Mouse (Mus musculus) 3134 (cell line): ENCODE data around the gene Onecut3.

Source experiments
- DNase-seq: peaks from one replicate; pipeline ENCODE4 v3.0.0-alpha.2; 2011; ENCODE audit warnings: low spot score; ENCODE audit not compliant: insufficient read length; ENCODE audit errors: extremely low read depth

The Onecut3 gene

GRCm38 (mm10) chr10:80494732-80495131 lies at the start of gene Onecut3:
Onecut3 (plus strand) TSS chr10:80494835.
- no peak for DNase-seq

- DNase-seq = no peak
Measured at GRCm38 (mm10) chr10:80445052-80445451, 49.6 kb upstream of the Onecut3 start.

DNA sequence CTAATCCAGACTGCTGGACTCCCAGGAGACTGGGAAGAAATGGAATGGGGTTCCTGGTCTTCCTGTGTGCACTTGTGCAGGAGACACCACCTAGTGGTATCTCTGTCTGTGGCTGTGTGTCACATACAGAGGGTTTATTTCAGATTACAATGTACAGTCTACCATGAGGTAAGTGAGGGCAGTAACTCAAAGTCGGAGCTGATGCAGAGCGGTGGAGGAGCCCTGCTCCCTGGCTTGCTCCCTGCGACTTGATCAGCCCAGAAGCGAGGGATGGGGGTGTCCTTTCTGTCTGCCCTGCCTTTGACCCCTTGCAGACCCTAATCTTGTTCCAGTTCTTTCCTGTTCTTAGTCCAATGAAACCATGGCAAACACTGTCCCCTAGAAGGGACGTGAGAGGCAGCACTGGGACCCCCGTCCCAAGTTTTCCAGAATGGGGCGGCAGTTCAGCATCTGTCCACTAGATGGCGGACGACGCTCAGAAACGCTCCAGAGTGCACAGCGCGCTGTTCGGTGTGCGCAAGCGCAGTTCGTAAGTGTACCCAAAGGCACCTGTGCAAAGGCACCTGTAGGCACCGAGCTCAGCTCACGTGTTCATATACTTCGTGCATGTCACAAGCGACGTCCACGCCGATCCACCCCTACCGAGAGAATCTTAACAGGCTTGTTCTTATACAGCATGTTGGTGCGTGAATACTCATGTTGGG lies 48.6 kb upstream of the Onecut3 start:
- peak; percentile 52 for DNase-seq

DNA sequence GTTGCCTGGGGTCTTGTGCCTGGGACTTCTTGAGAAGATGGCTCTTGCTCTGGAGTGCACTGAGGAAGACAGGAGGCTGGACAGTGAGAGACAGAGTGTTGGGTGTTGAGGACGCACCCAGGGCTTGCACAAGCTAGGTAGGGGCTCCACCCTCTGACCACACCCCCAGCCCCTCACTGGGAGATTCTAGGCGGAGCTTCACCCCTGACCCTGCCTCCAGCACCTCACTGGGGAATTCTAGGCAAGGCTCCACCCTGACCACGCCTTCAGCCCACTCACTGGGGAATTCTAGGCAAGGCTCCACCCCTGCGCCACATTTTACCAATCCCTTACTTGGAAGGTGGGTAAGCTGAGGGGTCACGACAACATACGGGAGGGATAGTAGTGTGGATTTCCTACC lies 44.0 kb upstream of the Onecut3 start:
- DNase-seq = no peak

DNA sequence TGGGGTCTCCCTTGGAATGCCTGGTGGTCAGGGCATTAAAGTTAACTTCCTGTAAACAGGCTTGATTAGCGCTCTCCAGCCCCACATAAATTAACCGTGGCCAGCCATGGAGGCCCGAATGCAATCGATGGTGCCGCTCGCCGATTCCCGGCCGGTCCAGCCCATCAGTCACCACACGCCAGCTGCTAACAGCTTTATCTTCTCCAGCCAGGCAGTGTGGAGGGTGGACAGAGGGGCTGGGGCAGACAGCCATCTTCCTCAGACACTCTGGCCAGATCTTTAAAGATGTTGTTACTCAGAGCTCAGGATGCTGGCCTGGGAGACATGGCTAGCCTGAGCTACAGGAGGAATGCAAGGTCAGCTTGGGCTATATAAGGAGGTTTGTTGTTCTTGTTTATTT lies 41.0 kb upstream of the Onecut3 start:
- no peak for DNase-seq

- DNase-seq = peak; percentile 54
Measured at GRCm38 (mm10) chr10:80454781-80455180, 39.9 kb upstream of the Onecut3 start.

DNA sequence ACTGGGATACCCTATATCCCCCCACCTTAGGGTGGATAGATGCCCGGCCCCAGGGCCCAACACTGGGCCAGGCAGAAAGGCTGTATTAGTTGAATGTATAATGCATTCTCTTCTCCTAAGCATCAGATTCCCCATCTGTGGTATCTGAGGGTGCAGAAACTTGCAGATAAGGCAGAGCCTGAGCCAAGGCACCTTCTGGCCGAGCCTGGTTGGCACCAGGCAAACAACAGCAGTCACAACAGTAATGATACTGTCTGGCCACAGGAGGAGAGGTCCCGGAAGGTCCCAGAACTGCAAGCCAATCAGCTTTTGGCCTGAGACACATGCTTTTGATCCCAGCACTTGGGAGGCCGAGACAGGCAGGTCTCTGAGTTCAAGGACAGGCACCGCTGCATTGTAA lies 38.9 kb upstream of the Onecut3 start:
- no peak for DNase-seq

DNA sequence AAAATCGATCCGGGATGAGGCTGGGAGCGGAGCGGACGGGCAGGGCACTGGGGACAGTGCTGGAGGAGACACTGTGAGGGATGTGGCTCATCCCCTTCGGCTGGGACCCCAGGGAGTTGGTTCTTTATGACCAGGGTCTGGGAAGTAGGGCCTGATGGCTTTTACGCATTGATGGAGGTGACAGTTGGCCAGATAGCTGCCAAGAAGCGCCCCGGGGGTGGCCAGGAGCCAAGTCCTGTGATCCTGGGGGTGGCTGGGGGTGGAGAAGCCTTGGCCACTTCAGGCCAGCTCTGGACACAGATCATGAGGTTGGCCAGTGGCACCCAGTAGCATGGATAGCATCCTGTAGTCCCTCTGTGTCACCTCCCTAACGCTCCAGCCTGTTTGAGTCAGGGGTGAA lies 35.4 kb upstream of the Onecut3 start:
- no peak for DNase-seq

GRCm38 (mm10) chr10:80459671-80460070 lies 35.0 kb upstream of the Onecut3 start:
- no peak for DNase-seq

DNA sequence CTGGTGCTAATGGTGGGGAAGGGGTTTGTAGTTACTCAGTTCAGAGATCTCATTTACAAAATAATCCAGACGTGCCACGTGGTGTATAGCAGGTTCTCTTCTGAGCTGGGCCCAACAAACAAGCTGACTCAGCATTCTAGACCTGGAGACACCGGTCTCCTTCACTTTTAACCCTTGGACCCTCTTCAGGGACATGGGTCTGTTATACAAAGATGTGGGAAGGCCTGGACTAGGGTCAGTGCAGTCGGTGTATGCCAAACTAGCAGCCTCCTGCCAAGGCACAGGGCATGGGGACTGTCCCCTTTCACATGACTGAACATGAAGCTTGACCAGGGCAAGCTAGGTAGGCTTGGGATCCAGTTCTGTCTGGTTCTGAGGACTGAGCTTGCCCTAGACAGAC lies 34.3 kb upstream of the Onecut3 start:
- no peak for DNase-seq

DNA sequence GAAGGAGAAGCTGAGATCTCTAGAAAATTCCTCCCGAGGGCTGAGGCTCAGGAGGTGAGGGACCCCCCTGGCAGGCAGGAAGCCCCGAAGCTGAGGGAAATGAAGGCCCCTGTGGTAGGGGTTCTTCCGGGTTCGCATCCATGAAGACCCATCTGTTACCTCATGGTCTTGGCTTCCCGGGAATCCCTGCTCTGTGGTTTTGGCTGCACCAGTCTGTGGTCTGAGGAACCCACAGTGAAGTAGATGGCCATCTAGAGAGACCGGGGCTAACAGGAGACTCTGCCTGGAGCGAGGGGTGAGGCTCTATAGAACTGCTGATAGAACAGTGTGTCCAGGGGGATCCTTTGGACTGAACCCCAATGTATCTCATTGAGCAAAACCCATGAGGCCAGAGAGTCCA lies 33.3 kb upstream of the Onecut3 start:
- peak; percentile 79 for DNase-seq

- no peak for DNase-seq
Measured at GRCm38 (mm10) chr10:80464381-80465035, 30.1 kb upstream of the Onecut3 start.

- no peak for DNase-seq
Measured at GRCm38 (mm10) chr10:80465066-80465465, 29.6 kb upstream of the Onecut3 start.

DNA sequence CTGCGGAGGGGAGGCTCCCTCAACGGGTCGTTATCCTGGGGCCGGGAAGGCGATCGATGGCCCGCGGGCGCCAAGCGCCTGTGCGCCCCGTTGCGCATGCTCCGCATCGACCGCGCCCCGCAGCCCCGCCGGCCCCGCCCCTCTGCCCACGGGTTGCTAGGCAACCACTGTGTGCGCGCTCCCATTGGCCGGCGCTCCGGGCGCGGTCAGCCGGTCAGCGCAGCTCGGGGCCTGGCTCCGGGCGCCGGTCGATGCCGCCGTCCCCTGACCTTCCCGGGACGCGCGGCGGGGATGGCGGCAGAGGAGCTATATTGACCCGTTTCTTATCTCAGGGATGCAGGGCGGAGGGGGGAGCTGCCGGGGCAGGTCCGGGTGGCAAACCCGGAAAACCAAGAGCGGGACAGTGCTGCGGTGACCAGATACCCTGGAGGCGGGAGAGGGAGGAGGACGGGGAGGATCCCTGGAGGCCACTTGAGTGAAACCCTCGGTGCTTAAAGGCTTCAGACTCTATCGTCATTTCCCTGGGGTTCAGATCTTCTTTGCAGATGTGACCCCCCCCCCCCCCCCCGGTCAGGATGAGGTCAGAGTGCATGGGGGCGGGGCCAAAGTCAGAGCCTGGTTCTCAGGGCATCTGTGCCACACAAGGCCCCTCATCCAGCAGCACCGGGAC lies 19.2 kb upstream of the Onecut3 start:
- DNase-seq = peak; percentile 89

DNA sequence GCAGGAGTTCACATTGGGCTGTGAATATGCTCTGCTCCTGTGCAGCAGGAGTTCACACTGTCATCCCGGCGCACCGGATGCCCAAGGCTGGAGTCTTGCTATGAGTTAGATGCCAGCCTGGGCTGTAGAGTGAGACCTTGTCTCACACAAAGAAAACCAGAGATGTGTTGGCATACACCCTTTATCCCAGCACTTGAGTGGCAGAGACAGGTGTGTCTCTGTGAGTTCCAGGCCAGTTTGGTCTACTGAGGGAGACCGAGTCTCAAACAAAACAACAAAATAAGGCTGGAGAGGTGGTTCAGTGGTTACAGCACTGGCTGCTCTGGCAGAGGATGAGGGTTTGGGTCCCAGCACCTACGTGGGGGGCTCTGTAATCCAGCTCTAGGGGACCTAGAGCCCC lies 16.1 kb upstream of the Onecut3 start:
- no peak for DNase-seq

DNA sequence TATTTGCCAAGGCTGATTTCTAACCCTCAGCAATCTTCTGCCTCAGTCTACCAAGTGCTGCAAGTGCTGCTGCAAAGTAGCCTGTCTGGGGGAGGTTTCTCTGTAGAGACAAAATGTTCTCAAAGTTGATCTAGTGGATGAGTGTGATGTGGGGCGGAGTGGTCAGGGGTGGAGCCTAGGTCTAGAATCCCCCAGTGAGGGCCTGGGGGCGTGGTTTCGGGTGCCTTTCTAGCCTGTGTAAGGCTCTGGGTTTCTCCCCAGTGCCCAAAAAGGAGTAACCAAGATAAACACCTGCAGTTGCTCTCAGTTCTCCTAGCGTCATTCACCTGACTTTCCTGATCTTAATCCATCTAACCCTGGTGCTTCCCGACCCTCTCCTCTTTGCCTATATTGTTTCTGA lies 13.6 kb upstream of the Onecut3 start:
- DNase-seq = no peak

DNA sequence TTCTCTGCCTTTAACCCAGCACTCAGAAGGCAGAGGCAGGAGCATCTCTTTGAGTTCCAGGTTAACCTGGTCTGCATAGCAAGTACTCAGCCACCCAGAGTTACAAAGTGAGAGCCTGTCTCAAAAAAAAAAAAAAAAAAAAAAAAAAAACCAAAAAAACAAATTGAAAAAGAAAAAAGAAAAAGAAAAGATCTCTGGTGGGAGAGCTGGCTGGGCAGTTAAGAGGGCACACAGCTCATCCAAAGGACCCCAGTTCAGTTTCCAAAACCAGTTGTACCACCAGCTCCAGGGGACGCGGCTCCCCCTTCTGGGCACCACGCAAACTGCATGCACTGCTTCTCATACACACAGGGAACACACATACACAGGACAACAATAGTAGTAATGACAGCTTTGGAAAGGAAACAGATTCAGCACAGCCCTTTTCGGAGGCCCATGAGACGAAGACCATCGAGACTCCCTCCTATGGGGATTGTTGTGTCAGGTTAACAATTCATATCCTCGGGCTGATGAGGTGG lies 7.7 kb upstream of the Onecut3 start:
- DNase-seq = no peak

- no peak for DNase-seq
Measured at GRCm38 (mm10) chr10:80490051-80490450, 4.6 kb upstream of the Onecut3 start.

DNA sequence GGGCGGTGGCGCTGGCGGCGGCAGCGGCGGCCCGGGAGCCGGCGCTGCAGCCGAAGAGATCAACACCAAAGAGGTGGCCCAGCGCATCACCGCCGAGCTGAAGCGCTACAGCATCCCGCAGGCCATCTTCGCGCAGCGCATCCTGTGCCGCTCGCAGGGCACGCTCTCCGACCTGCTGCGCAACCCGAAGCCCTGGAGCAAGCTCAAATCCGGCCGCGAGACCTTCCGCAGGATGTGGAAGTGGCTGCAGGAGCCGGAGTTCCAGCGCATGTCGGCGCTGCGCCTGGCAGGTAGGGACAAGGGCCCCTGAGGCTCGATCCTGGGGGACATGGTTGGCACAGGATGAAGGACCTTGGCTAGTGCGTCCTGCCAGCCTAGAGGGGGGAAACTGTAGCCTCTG lies 1.3 kb downstream of the Onecut3 start:
- DNase-seq = no peak

GRCm38 (mm10) chr10:80496421-80496820 lies 1.8 kb downstream of the Onecut3 start:
- DNase-seq = no peak

DNA sequence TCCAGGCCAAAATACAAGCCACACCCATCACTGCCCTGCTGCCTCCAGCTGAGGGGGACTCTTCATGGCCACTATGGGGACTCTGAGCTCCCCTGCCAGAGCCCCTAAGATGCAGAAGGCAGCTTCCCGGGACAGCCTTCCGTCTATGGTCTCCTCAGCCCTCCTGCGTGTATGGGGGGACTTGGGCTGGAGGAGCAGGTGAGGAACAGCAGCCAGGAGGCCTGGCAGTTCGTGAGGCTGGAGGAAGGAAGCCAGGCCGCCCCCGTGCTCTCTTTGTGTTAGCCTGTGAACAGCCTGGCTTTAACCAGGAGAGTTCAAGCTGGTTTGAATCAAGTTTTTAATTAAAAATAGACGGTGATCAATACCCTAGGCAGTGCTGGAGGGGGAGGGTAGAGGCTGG lies 7.7 kb downstream of the Onecut3 start:
- DNase-seq = no peak

- no peak for DNase-seq
Measured at GRCm38 (mm10) chr10:80502819-80503314, 8.2 kb downstream of the Onecut3 start.
